Mouse (Mus musculus) brain, embryonic 18.5 days (tissue): Measurements from ENCODE around the gene Glyat.
"Not testable (repeated sequence)": the region's sequence is repeated elsewhere in the genome, so short reads cannot be mapped to it uniquely, and the experiment has no call there.

Source experiments
- DNase-seq: peaks from one replicate; pipeline ENCODE4 v3.0.0-alpha.2; 2012; ENCODE audit warnings: low read depth, low spot score

Glyat gene

DNA sequence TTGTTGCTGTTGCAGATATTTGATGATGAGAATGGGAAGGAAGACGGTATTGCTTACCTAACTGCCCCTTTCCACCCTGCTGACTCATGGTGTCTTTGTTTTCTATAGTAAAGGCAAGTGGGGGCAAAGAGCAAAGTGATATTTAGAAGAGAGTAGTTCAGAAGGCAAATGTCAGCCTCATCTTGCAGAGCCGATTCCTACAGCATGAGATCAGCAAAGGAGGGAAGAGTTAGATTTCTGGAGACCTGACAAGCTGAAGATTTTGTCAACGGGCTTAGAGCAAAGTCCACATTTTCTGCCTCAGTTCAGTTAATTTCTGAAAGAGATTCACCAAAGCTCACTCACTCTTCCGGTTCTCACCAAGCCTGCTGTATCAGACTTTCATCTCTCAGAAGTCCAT is at the start of gene Glyat:
Gene Glyat, plus strand, starts transcription at position 133 of the 400 bp plus-strand sequence.
- no peak for DNase-seq

DNA sequence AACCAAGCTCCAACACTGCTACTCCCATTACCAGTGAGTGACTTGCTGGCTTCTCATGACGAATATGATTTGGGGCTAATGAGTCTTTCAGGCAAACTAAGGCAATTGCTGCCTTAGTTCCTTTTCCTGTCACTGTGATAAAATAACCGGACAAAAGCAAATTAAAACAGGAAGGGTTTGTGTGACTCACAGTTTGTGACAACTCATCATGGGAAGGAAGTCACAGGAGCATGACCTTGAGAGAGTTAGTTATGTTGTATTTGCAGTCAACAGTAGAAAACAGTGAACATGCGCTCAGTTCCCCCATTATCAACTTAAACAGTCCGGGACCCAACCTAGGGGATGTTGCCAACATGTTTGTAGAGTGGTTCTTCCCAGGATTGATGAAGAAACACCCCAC is 47.8 kb upstream of the Glyat start:
- DNase-seq, result no peak

DNA sequence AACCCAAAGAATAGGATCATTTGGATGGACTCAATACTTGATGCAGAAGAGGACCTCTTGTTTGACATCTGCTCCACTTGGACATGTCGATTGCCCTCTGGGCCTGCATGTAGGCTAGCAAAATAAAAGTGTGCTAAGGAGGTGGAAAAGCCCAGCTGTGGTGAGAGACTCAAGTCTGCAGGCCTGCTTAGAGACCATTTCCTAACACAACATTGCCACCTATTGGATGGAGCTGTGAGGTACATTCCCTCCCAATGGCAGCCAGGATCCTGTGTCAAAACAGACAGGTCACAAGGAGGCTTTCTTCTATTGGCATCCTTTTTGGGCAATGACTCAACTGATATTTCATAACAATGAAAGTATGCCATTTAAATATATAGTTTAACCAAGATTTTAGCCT is 41.2 kb upstream of the Glyat start:
- no peak for DNase-seq

DNA sequence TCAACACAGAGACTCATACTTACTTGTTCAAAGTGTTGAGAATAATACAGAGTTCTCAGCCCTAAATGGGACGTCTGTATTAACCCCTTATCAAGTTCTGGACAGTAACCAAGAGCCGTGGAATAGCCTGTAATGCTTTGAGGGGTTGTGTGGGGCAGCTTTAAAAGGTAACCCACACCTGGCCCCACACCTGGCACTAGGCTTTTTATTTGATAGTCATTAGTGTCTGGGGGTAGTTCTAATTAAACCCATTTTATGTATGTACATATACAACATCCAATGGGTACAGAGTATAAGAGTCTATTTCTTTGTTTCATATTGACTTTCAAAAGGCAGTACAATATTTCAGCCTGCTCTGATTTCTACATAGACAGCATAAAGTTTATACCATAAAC is 38.0 kb upstream of the Glyat start:
- DNase-seq, result no peak

DNA sequence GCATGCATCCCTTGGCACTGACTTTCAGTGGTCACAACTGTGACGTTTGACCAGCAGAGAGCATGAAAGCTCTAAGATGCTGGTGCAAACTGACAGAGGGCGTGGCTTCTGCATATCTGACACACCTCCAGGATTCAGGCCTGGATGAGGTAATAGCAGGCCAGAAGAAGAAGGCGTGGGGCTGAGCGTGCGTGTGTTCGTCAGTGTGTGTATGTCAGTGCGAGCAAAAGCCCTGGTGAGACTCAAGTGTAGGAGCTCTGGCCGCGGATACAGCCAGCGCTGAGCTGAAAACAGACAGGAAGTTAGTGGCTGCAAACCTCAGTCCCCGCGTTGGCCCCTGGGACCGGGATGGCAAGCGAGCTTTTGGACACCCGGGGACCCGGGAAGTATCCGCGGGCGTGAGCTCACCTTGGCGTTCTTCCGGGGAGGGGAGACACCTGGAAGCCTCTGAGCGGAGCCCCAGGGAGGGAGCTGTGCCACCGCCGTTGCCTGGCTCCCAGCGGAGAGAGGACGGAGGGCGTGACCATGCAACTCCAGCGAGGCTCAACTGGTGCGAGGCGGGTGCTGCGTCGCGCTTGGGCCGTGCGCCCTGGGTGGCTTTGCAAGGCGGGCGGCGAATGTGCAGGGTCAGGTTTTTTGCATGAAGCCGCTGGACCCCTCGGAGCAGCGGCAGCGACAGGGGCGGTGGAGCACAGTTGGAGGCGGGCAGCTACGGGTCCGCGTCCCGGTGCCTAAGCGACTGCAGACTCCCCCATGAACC is 37.4 kb upstream of the Glyat start:
- peak; percentile 64 for DNase-seq

DNA sequence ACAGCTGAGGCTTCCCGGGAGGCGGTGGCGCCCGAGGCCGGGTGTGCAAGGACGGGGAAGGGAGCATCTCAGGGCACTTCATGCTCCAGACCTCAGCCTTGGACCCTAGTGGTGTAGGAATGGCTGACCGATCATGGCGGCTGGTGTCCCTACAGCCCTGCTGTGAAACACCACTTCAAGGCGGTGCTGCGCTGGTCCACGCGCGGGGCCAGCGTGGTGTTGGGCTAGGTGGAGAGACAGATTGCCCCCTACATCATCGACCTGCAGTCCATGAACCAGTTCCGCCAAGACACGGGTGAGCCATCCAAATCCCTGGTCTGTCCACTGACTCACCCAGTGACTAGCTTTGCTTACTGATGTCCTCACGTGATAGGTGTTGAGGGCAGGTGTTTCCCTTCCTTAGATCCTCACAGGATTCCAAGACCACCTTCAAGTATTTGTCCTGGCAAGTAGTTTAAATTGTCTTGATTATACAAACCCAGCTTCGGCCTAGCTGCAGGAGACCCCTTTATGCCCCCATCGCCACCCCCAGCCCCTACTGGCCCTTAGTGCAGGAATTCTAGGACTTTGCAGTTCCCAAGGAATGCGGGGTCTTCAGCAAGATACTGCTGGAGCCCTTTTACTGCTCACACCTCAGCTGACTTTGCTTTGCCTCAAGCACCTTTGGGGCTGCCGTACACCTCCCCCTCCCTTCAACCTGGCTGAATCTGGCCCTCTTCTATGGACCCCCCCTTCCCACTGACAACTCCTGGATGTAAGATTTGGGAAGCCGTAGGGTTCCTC is 36.6 kb upstream of the Glyat start:
- no peak for DNase-seq

DNA sequence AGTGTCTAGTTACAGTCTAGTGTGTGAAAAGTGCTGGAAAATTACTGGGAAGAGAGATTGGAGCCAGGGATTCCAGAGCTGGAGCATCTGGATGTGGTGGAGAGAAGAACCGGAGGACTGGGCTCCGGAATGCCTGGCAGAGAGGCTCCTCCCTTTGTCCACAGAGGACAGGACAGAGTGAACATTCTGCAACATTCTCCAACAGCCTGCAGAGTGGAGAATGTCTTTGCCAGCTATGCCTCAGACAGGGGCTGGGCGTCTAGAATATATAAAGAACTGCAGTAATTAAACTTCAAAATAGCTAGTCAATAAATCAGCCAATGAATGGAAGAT is 36.1 kb upstream of the Glyat start:
- DNase-seq, result no peak

DNA sequence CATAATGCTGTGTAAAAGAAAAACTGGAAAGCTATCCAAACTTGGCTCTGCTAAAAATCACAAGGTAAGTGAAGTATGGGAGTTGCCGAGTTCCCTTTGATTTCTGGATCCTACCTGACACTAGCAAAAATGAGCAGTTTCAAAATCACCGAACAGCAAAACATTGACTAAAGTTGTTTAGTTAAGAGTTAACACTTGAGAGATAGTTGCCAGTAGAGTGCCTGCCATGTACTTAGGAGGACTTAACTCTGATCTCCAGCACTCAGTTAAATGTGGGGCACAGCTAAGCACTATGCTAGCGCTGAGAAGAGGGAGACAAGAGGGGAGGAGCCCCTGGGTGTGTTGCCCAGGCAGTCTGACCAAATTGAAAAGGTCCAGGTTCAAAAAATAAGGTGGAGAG is 34.4 kb upstream of the Glyat start:
- no peak for DNase-seq

DNA sequence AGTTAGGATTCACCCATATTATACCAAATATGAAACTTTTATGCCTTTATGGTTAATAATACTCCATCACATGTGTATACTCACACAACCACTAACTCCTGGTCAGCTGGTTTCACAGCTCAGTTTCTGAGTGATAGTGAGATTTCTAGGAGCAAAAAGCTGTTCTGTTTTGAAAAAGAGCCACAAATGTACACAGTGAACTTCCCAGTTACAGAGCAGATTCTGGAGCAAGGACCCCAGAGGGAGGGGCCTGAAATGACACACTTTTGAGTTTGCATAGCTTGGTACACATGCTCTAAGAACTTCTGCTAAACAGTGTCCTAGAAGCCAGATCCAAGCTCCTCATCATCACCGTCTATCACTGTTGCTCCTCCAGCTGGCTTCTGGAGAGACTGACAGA is 33.4 kb upstream of the Glyat start, which contains the start of gene Gm4952:
Gene Gm4952, plus strand, starts transcription at position 301 of the 400 bp plus-strand sequence.
- DNase-seq, result no peak

DNA sequence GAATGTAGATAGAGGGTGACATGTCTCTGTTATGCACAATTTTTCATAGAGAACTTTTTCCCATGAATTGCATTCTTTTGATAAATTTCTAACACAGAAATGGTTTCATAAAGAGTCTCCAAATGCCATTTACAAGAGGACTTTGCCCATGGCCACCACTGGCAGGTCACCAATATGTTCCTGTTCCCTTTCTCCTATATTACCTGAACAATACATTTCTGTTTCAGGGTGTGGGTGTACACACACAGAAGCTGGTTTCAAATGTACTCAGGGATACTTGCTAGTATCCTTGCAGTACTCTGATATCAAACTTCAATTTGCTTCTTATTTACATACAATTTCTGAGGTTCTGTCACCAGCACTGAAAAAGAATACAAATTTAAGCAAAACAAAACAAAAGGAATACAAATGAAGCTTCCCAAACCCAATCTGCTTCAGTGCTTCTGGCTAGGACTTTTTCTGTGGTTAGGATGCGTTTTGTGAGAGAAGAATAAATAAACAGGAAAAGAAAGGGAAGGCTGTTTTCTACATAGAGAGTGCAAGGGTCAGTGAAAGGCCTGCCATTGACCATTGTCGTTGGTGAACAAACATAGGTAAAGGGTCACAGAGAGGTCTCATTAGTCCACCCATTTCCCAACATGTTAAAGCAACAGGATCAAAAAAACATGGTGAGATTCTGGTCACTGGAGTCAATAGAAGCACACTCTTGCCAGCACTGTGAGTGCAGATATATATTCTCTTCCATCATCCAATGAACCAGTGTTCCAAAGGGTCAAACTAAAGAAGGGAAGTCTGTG is 32.2 kb upstream of the Glyat start:
- no peak for DNase-seq

DNA sequence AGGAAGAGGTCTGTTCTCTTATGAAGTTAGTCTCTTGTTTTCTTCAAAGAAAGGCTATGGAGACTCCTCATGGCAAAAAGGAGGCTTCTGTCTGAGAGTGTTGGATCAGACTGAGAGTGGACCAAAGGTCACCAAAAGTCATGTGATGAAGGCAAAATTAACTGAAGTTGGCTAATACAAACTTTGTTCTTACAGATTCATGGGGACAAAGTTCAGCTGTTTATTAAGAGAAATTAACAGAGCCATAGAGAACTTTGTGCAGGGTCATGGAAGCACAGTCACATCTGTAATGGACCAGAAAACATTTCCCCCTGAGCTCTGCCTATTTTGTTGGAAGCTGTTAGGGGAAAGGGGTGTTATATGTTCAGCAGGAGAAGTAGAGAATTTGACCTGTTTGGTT is 24.8 kb upstream of the Glyat start:
- no peak for DNase-seq

DNA sequence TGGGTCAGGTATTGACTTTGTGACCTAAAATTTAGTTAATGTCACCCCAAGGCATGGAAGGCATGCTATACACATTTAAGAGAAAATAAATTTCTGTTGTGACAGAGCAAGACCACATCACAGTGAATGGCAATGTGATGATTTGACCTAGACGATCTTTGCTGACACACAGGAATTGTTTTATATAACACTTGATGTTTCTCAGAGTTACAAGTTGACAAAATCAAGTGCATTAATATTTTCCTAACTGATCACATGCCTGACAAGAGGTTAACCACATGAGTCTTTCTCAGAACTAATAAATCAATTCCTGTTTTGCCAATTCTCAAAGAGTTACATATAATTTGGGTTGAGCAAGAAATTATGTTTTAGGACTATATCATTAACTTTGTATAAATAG is 19.5 kb upstream of the Glyat start:
- no peak for DNase-seq

DNA sequence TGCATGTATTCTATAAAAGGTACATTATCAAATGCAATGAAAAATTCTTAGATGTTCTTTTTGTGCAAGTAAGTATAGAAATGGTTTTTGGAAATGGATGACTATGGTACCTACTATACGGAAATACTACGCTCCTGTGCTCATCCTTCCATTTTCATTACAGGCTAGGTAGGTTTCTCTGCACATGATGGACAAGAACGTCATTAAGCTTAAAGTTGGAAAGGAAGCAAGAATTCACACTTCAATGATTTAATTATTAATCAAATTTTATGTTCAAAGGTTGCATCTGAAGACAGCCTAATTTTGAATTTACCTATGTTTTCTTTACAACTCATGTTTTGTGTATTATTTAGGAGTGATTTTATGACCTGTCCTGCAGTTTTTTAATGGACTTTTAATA is 1.2 kb downstream of the Glyat start:
- DNase-seq, result no peak

DNA sequence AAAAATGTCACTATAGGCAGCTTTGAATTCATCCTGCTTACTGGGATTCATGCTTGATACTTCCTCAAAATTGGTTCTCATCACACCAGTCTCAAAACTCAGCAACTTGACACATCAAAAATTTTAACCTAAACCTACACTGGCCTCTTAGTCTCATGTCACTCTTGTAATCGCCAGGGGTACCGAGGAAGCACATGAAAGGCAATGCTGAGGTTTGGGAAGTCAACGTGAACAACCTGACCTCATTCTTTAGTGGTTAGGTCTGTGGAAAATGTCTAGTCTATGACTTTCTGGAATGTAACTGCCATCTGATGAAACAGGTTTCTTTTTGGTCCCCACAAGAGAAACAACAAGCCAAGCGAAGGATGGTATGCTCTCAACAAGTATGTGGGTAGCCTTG is 1.9 kb downstream of the Glyat start:
- DNase-seq, result no peak

DNA sequence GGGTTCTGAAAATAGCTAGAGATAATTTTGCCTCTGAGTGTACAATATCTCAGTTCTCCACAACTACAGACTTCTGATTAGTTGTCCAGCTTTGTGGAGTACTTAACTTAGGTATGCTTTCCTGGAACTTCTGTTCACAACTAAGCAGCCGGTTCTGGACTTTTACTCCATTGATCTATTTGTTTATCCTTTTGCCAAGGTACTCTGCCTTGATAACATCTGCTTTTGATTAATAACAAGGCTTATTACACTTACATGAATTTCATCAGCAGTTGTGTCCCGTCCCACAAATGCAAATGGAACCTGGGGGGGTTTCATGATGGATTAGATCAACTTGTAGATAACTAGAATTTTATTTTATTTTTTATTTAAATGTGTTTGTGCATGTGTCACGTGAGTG is 3.8 kb downstream of the Glyat start:
- no peak for DNase-seq

DNA sequence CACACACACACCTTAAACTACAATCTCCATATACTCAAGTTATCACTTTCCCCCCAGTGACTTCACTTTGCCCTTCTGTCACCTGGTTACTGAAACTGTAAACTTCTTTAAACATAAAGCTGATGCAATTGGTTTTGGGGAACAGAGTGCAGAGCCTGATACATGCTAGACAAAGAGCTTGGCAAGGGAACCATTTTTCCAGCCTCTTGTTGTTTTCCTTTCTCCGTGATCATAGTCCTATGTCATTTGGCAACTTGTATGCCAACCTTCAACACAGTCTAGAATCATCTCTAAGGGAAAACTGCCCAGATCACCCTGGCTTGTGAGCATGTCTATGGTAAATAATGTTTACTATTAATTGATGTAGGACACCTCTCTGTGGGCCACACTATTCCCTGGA is 4.9 kb downstream of the Glyat start:
- DNase-seq, result no peak

DNA sequence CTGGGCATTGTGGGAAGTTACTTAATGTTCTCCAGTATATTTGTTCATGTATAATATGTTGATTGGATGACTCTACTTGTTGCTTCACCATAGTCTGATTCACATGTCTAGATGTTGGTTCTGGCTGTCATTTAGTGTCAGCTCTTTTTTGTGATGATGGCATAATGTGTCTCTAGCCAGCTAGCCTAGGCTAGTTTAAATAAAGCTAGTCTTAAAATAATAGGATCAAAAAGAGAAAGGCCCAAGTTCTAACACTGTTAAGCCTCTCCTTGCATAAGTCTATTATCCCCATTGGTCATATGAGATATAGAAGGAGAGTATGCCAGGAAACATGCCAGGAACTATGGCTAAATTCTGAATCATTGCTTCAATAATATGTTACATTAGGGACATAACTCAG is 16.4 kb downstream of the Glyat start:
- DNase-seq, result no peak

DNA sequence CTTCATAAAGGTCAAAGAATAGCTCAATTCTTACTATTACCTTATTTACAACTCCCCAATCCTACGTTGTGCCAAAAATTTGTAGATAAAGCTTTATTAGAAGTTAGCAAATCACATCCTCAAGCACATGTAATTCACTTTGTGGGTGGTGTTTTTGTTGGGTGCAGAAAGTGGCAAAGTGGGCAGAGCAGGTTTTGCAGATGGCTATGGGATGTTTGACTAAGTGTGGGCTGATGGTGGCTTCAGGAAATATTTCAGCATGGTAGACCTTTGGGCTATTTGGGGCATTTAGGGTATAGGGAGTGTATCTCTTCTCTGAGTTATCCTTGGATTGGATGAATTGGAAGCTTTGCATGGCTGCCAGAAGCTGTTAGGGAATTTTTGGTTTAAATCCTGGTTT is 33.0 kb downstream of the Glyat start:
- DNase-seq, result no peak

DNA sequence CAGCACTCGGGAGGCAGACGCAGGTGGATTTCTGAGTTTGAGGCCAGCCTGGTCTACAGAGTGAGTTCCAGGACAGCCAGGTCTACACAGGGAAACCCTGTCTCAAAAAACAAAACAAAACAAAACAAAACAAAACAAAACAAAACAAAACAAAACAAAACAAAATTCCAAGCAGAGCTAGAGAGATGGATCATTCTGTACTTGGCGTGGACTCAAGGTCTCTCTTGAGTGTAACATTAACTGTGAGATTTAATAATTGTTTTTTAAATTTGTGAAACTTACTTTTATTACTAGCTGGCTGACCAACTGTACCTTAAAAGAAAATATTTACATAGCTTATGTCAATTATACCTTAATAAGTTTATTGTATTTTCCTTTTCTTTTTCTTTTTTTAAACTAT is 35.5 kb downstream of the Glyat start:
- not testable (repeated sequence) for DNase-seq

DNA sequence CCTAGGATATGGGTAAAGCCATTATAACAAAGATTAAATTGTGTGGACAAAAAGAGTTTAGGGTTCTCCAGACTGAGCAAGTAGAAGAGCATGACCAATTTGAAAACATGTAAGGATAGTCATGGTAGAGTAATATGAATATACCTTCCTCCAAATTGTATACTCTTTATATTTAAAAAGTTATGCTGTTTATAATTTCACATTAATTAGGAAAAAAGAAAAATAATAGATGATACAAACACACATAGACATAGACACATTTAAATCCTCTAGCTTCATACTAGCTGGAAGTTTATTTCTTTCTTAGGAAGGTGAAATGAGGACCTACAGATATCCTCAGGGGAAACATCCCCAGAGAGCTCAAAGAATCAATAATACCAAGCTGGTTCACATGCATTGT is 37.0 kb downstream of the Glyat start, which contains the start of gene Olfr1442:
Gene Olfr1442, plus strand, starts transcription at position 301 of the 400 bp plus-strand sequence.
- no peak for DNase-seq

DNA sequence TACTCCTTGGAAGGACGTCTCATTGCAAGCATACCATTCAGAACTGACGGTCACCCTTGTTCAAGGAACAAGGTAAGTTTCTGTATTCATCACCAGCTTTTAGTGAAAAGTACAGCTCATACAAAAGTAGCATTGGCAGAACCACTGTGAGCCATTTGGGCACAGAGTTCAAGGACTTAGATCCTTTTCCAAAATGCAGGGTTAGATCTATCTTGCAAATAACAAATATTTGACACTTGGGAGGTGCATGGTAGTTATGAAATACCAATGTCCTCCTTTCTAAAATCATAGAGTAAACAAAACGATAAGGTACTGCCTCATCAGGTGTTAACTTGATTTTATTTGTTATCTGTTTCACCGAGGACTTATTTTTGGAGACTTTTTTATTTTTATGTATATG is 37.9 kb downstream of the Glyat start:
- no peak for DNase-seq

DNA sequence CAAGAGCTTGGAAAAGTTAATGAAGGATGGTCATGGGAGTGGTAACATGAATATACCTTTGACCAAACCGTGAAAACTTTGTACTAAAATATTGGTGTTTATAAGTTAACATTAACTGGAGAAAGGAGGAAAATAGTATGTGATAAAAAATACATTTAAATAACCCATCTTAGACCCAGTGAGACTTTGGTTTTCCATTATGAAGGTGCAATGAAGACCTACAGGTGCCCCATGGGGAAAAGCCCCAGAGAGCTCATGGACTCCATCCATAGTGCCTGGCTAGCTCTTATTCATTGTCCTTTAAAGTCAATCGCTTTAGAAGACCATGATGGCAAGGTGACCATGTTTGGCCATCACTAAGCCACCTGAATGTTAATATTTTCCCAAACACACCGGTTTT is 44.7 kb downstream of the Glyat start, which contains the start of gene Olfr1443:
Gene Olfr1443, plus strand, starts transcription at position 301 of the 400 bp plus-strand sequence.
- DNase-seq, result no peak
